Mouse (Mus musculus) thymus, postnatal 36 days (tissue): ENCODE measurements around the gene Cfap52.

ENCODE experiments used
- DNase-seq, 2 experiments: peaks; one replicate each; pipeline ENCODE4 v3.0.0; 2022; ENCODE audit warnings: mixed read lengths in 2 of 2

The Cfap52 gene

DNA sequence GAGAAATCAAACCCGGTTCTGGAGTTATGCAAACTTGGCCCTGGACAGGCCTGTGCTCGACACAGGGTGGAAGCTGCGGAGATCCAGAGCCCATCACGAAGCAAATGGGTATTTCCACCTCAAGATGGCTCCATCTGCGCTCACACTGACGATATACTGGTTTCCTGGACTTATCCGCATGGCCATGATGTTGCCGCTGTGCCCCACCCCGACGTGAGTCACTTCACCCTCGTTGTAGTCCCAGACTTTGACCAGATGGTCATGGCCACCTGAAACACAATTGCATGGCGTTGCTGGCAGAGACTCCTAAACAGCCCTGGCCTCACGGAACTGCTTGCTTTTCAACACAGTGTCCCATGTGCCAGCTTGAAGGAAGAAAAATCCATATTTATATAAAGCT, 40.5 kb downstream of the Cfap52 start:
- no peak for DNase-seq

- DNase-seq, result no peak
Measured at GRCm38 (mm10) chr11:67923720-67924119, 41.7 kb downstream of the Cfap52 start.

DNA sequence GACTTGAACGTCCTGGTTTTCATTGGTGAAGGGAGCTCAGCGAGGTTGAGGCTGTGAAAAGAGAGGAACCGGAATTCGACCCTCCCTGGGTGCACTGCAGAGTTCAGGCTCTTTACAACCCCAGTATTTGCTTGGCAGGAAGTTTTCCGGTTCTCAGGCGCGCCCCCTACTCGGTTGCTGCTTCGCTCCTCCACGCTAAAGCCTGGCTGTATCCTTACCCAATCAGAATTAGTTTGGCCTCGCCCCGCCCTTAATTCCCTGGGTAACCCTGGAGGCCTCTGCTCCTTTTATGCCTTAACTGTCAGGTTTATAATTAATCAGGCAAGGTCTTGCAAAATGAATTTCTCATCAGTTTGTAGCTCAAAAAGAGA, 42.7 kb downstream of the Cfap52 start:
- peak; percentile 76 to 80 for DNase-seq

DNA sequence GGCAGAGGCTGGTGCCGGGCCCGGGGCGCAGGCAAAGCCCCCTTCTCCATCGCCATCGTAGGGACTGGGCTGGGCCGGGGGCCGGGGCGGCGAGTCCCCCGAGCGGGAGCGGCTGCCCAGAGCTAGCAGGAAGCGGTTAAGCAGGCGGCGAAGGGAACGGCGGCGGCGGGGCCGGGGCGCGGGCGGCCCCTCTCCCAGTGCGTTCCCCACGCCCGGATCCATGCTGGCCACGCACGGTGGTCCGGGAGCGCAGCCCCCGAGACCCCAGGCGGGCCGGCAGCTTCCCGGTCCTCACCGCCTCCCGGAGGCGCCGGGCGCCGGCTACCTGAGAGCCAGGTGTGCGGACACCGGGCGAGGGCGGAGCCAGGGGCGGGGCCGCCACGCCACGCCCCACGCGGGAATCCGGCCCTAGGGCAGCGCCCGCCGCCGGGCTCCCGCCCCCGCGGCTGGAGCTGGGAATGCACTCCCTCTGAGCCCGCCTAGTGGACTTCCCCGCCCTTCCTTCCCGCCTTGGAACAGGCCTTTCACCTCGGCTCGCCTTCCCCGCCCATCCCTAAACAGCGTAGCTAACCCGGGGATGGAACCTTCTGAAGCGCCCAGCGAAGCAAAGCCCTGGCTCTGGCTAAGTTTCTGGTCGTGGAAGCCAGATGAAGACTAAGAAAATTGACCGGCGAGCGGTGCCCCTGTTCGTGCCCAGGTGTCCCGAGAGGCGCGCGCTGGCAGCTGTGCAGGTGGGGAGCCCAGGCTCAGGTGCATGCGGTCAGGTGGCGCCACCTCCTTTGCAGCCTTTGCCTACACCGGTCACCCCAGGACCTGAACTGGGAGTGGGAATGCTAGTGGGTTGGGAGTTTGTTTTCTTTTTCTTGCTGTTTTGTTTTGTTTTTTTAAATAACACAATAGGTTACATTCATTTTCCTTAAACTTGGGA, 43.4 kb downstream of the Cfap52 start, which contains the start of gene Usp43:
Usp43 (minus strand) TSS at position 327 of the 928 bp plus-strand sequence.
- DNase-seq, result peak; percentile 15 to 41

- peak in 1 of 2 experiments; percentile 25 for DNase-seq
Measured at GRCm38 (mm10) chr11:67921091-67921826, 44.2 kb downstream of the Cfap52 start.

- DNase-seq, result no peak
Measured at GRCm38 (mm10) chr11:67920226-67920960, 45.1 kb downstream of the Cfap52 start.

DNA sequence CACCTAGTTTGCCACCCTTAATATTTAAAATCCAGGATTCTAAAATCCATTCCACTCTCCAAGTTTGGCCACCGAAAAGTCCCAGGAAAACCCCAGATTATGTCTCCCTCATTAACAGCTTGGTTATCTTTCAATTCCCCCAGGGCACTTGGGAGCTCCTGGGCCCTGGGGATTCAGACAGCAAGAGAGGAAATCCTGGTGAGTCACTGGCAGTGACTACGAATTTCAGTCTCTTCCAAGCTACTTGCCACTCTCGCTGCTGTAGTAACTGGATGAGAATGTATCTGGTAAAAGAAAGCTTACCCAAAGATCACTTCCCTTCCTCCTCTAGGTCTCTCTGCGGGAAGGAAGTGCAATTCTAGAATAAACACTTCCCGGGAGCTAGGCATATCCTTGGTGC, 45.9 kb downstream of the Cfap52 start:
- DNase-seq, result no peak

- DNase-seq, result no peak
Measured at GRCm38 (mm10) chr11:67917126-67917525, 48.3 kb downstream of the Cfap52 start.

DNA sequence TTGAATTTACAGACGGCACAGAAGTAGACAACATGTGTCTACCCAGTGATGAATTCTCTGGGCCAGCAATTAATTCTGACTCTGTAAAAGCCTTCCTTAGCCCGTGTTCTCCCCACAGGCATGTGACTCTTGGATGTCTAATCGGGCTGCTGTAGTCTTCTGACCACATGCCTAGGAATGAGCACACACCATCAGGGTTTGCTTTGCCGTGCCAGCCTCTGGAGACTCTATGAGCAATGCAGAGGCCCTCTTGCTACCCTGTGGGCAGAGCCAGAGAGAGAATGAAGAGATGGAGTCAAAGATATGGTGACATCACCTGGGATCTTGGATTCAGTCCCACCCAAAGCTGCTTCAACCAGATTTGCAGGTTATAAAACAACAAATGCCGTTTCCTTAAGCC, 54.4 kb downstream of the Cfap52 start:
- no peak for DNase-seq

DNA sequence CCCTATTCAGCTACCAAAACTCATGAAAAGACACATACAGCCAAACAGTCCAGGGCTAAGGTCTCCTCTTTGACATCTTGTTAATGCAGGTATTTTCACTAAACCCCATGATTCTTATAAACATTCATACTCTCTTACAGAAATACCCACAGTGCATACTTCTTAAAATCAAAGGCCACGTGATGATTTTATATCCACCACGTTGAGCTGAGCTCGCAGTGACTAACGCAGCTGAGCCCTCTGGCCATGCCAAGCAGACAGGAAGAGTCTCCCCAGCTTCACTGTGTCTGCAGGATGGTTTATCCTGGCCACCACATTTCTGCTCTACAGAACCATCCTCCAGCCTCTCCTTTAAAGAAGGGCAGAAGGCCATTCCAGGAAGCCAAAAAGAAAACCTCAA, 61.7 kb downstream of the Cfap52 start:
- DNase-seq, result no peak

DNA sequence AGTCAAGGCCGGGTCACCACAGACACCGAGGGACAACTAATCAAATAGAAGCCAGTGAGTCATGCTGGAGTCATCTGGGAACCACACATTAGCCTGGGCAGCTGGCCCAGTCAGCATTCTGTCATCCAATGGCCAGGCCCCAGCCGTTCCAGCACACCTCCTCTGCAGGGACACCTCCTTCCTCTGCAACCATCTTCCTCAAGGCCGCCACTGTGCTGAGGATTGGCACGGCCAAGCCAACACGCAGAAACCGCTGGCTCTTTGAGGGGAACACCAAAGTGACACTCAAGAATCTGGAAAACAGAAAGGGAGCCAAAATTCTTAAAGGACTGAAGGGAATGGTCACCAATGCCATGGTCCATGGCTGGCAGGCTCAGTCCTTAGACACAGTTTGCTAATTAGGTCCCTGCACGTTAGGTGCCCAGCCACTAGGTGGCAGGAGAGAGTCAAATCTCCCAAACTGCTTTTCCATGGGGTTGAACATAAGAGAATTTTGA, 68.3 kb downstream of the Cfap52 start:
- DNase-seq, result peak; percentile 38 to 47

GRCm38 (mm10) chr11:67895641-67896040, 69.8 kb downstream of the Cfap52 start:
- no peak for DNase-seq

- DNase-seq, result no peak
Measured at GRCm38 (mm10) chr11:67888521-67888920, 76.9 kb downstream of the Cfap52 start.

GRCm38 (mm10) chr11:67885921-67886320, 79.5 kb downstream of the Cfap52 start:
- DNase-seq, result no peak
